Mouse (Mus musculus) midbrain, embryonic 15.5 days (tissue): ENCODE results near the gene Gm28729. TPM values are rescaled to one million over a fixed set of nuclear protein-coding genes. Genes with fewer than 3 reads are reported as not detected.

Source experiments
- ATAC-seq: fragments of 200-750 bp; cut with Nextera tagmentation; replicated peaks from 2 replicates; pipeline ENCODE4 v1.8.0; 2017; ENCODE audit warnings: moderate TSS enrichment
- H3K27ac ChIP-seq: fragments of 300-500 bp; sonication (generic); 2 replicates; pipeline ENCODE4 v1.5.1; 2015; ENCODE audit warnings: mild to moderate bottlenecking, inconsistent platforms
- H3K27me3 ChIP-seq: fragments of 300-500 bp; sonication (generic); replicated peaks from 2 replicates; pipeline ENCODE4 v1.6.1; 2015; ENCODE audit warnings: inconsistent platforms
- H3K36me3 ChIP-seq: fragments of 300-500 bp; sonication (generic); replicated peaks from 2 replicates; pipeline ENCODE4 v1.6.1; 2015; ENCODE audit warnings: inconsistent platforms
- H3K4me1 ChIP-seq: fragments of 300-500 bp; sonication (generic); 2 replicates; pipeline ENCODE4 v1.6.1; 2015; ENCODE audit warnings: inconsistent platforms
- H3K4me2 ChIP-seq: fragments of 300-500 bp; sonication (generic); 2 replicates; pipeline ENCODE4 v1.6.1; 2015; ENCODE audit warnings: inconsistent platforms, mild to moderate bottlenecking, moderate library complexity
- H3K4me3 ChIP-seq: fragments of 300-500 bp; sonication (generic); 2 replicates; pipeline ENCODE4 v1.5.1; 2015; ENCODE audit warnings: mild to moderate bottlenecking, inconsistent platforms
- H3K9ac ChIP-seq: fragments of 300-500 bp; sonication (generic); 2 replicates; pipeline ENCODE4 v1.6.1; 2015; ENCODE audit warnings: mild to moderate bottlenecking, inconsistent platforms
- H3K9me3 ChIP-seq: fragments of 300-500 bp; sonication (generic); 2 replicates; pipeline ENCODE4 v1.6.1; 2016; ENCODE audit warnings: inconsistent platforms
- WGBS: fragments of 180-500 bp; shearing (Covaris S2); methylation state at CpG from one replicate; pipeline ENCODE4 v1.1.7; 2015; ENCODE audit warnings: mixed read lengths; 5-methylcytosine and 5-hydroxymethylcytosine counted together
- polyA plus RNA-seq: library from polyadenylated mRNA; unstranded; fragments of >200 nt; fragmentation: Nextera tagmentation; extraction: Ambion mirVana; gene quantifications from 2 replicates; pipeline ENCODE4 v1.2.1, GENCODE M21; 2015

Gm28729 gene
- polyA plus RNA-seq, 1 experiment from 2014 or later: 0.32 TPM

- Histone ChIP-seq H3K27me3 (no peaks in the 10 kb centered on the region), H3K27ac (no peak overlapping the region), H3K9ac (no peak overlapping the region), H3K36me3 (no peaks in the 10 kb centered on the region), H3K9me3 (no peaks in the 10 kb centered on the region), H3K4me2 (no peak overlapping the region), H3K4me3 (no peak overlapping the region), H3K4me1 (no peaks in the 10 kb centered on the region)
- 88% methylated on average over 9 of the region's 9 CpGs for WGBS
- no peak for ATAC-seq
Measured at GRCm38 (mm10) chr9:96449514-96449913, 75.5 kb downstream of the Gm28729 start.

DNA sequence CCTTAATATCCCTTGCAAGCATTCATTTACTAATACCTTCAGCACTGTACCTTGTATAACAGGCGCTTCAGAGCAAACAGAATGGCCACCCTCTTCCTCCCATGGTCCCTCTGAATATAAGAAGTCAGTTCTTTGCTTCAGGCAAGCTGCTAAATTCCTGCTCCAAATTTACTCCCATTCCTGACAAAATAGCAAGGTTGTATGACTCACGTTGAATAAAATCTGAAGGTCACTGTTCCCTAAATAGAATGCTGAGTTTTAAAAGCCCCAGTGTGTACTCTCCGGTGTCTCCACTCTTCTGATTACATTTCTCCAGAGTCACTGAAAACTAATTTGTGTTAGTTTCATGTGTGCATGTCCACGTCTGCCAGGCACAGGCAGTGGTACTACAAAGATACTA, 79.7 kb downstream of the Gm28729 start:
- 81% methylated on average over 4 of the region's 4 CpGs for WGBS
- no peak for ATAC-seq
- Histone ChIP-seq H3K9ac (no peak overlapping the region), H3K27me3 (no peaks in the 10 kb centered on the region), H3K4me3 (no peak overlapping the region), H3K4me2 (no peak overlapping the region), H3K27ac (no peak overlapping the region), H3K9me3 (no peaks in the 10 kb centered on the region), H3K36me3 (no peaks in the 10 kb centered on the region), H3K4me1 (no peaks in the 10 kb centered on the region)

DNA sequence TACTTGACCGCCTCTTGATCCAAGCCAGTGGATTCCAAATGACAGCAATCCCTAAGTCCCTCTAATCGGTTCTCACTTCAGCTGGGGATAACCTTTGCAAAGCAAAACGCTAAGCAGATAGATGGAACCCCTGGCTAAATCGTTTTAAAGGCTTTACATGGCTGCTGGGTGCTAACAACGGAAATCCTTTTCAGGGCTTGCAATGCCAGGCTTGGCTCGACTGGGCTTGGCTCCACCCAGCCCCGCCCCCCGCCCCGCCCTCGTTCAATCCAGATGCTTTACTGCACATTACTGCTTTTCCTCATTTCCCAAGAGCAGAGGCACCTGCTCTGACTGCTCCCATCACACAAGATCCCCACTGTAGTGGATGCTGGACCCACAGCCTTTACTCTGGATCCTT, 83.0 kb downstream of the Gm28729 start:
- H3K4me3 ChIP-seq: no peak overlapping the region
- H3K9me3 ChIP-seq: no peaks in the 10 kb centered on the region
- peaks cover 17% of the 10 kb centered on the region for H3K4me1 ChIP-seq
- H3K36me3 ChIP-seq: no peaks in the 10 kb centered on the region
- no peak overlapping the region for H3K9ac ChIP-seq
- H3K27ac ChIP-seq: no peak overlapping the region
- ATAC-seq: no peak
- H3K4me2 ChIP-seq: no peak overlapping the region
- WGBS: 19% methylated on average over 10 of the region's 10 CpGs
- no peaks in the 10 kb centered on the region for H3K27me3 ChIP-seq

DNA sequence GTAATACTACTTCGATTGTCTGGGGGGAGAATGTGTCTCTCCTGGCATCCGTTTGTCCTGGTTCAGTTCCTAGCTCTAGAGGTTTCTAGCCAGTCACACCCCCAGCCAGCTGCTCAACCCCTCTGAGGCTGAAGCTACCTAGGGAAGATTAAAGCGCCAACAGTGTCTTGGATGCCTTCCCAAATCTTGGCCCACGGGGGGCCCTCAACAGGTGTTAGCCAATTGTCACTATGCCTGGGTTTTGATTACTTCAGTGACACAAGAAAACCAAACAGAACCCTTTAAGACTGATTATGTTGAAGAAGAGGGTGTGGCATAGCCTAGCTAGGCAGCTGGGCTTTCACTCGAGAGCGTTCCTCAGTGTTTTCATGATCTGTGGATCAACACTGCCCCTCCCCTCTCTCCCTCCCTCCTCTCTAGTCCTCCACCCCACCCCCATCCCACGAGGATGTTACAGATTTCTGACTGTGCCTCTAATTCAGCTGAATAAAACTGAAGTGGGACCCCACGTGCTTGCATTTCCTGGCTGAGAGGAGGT, 86.7 kb downstream of the Gm28729 start:
- peak overlapping the region; percentile 75 for H3K27ac ChIP-seq
- peak overlapping the region; percentile 53 for H3K9ac ChIP-seq
- 4% methylated on average over 8 of the region's 8 CpGs for WGBS
- H3K4me2 ChIP-seq: peak overlapping the region; percentile 71
- no peaks in the 10 kb centered on the region for H3K36me3 ChIP-seq
- H3K4me3 ChIP-seq: peak overlapping the region; percentile 38
- no peaks in the 10 kb centered on the region for H3K9me3 ChIP-seq
- peak; percentile 40 for ATAC-seq
- no peaks in the 10 kb centered on the region for H3K27me3 ChIP-seq
- H3K4me1 ChIP-seq: peaks cover 23% of the 10 kb centered on the region

GRCm38 (mm10) chr9:96437805-96438333, 87.2 kb downstream of the Gm28729 start:
- H3K36me3 ChIP-seq: no peaks in the 10 kb centered on the region
- peaks cover 23% of the 10 kb centered on the region for H3K4me1 ChIP-seq
- H3K4me2 ChIP-seq: peak overlapping the region; percentile 71
- peak overlapping the region; percentile 53 for H3K9ac ChIP-seq
- H3K27me3 ChIP-seq: no peaks in the 10 kb centered on the region
- peak overlapping the region; percentile 75 for H3K27ac ChIP-seq
- H3K9me3 ChIP-seq: no peaks in the 10 kb centered on the region
- peak; percentile 75 for ATAC-seq
- WGBS: under 1% methylated on average over 25 of the region's 25 CpGs
- H3K4me3 ChIP-seq: peak overlapping the region; percentile 38

GRCm38 (mm10) chr9:96436901-96437804, 87.9 kb downstream of the Gm28729 start:
- Histone ChIP-seq H3K27me3 (no peaks in the 10 kb centered on the region), H3K36me3 (no peaks in the 10 kb centered on the region), H3K4me3 (peak overlapping the region; percentile 38), H3K4me2 (peak overlapping the region; percentile 71), H3K4me1 (peaks cover 23% of the 10 kb centered on the region), H3K9me3 (no peaks in the 10 kb centered on the region), H3K9ac (peak overlapping the region; percentile 53), H3K27ac (peak overlapping the region; percentile 75)
- 6% methylated on average over 28 of the region's 28 CpGs for WGBS
- peak; percentile 62 for ATAC-seq

Other genes starting within 250 kb of the Gm28729 start
- gene Atp1b3, start 160.8 kb downstream of the Gm28729 start, polyA plus RNA-seq: 170 and 174 TPM in 2 replicates
- 196 and 201 TPM in 2 replicates for gene Rnf7, start 46.6 kb downstream of the Gm28729 start, polyA plus RNA-seq
- 16.3 and 17.6 TPM in 2 replicates for gene Rasa2, start 106.4 kb upstream of the Gm28729 start, polyA plus RNA-seq
- 57.2 and 59.2 TPM in 2 replicates for gene Zbtb38, start 227.6 kb upstream of the Gm28729 start, polyA plus RNA-seq